Mouse (Mus musculus) cerebellum, adult 9-11 months (tissue): ENCODE measurements at regions not wholly inside any gene's neighbourhood (a gene's known extent, or its start where the extent isn't known, plus 50 kb on each side); places are given as distances from the start of the nearest gene placed in this dataset.
"Not testable (repeated sequence)": the region's sequence is repeated elsewhere in the genome, so short reads cannot be mapped to it uniquely, and the experiment has no call there.

Experiments
- DNase-seq: peaks from one replicate; pipeline ENCODE4 v3.0.0; 2022

DNA sequence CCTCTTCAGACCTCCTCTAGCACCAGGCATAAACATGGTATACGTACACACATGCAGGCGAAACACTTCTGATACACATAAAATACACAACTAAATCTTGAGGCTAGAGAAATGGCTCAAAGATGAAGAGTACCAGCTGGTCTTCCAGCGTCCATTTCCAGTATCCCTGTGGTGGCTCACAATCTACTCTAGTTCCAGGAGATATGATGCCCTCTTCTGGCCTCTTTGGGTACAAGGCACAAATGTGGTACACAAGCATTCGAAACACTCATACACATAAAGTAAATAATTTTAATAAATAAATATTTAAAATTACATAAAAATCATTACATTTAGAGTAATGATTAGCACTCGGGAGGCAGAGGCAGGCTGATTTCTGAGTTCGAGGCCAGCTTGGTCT, 50.7 kb upstream of the Rabgap1l start:
- DNase-seq: no peak

DNA sequence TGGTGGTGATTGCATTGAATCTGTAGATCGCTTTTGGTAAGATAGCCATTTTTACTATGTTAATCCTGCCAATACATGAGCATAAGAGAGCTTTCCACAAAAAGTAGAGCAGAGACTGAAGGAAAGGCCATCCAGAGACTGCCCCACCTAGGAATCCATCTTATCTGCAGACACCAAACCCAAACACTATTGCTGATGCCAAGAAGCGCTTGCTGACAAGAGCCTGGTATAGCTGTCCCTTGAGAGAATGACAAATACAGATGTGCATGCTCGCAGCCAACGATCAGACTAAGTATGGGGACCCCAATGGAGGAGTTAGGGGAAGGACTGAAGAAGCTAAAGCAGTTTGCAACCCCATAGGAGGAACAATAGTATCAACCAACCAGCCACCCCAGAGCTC, 51.7 kb upstream of the Rabgap1l start:
- not testable (repeated sequence) for DNase-seq

DNA sequence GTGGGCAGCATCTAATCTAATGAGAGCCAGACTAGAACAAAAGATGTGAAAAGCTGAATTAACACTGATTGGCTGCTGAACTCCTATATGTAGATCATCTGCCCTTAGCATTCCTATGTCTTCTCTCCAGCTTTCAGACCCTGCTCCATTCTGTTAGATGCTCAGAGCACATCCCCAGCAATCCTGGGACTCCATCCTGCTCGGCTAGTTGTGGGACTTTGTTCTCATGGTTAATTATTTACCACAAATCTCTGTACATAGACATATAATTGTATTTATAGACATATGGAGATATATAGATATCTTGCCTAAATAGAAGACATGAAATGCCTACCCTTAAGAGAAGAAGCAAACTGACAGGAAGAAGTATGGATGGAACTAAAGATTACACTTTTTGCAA, 55.5 kb upstream of the Rc3h1 start:
- DNase-seq: no peak

DNA sequence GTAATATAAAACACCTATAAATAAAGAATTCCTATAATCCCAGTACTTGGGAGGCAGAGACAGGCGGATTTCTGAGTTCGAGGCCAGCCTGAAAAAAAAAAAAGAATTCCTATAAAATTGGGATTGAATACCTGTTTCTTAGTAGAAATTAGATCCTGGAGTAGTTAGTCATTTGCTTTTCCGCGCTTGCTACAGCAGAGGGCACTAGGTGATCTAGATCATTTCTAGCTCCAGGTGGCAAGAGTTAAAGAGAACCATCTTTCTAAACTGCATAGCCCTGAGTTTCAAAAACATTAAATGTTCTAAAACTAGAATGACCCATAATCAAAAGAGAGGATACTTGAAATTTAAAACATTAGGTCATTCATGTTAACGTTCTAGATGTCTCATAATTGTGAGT, 51.8 kb upstream of the Rc3h1 start:
- DNase-seq: no peak

DNA sequence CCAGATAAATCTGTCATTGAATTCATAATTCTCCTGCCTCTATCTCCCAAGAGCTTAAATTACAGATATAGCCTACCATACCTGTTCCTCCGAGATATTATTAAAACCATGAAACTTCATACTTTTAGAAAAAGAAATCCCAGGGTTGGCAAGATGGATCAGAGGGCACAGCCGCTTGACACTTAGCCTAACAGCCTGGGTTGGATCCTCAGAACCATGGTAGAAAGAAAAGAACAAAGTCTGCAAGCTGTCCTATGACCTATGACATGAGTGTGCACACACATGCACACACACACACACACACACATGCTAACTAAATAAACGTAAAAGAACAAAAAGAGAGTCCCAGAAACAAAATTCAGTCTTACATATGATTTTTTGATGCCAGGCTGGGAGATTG, 50.8 kb upstream of the Rc3h1 start:
- no peak for DNase-seq

DNA sequence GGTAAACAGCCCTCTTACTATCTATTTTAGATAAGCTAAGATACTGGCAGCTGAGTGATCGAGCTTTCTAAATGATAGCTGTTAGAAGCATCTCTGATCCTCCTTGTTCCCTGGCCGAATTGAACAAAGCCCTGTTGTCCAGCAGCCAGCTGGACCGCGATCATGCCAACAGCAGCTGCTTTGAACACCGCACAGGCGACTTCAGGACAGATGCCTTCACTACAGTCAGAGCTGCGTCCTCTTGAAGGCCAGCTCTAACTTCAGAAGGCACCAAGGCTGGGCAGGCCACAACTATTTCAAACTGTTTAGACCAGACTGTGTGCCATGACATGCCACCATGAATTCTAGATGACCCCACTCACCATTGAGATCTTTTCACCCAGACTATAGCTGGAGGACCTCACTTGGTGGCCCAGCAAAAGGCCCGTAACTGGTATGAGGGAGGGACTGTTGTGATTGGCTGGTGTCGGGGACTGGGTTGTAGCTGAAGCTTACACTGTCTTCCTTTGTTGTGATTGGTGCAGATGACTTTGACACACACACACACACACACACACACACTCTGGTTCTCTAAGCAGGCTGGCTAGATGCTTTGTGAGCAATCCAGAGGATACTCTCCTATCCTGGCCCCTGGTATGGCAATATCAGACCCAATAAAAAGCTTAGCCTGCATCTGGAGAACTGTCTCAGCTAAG, 50.1 kb upstream of the Rc3h1 start:
- peak; percentile 18 for DNase-seq
